Mouse (Mus musculus) spleen, adult 2 months (tissue): ENCODE measurements around the gene Sap18b.

Source experiments
- CTCF ChIP-seq: fragments of 200-500 bp; IDR thresholded peaks from 2 replicates; pipeline ENCODE4 v1.5.1; 2011; ENCODE audit warnings: mild to moderate bottlenecking, inconsistent platforms; ENCODE audit not compliant: insufficient read depth, insufficient read length, insufficient replicate concordance; ENCODE audit errors: extremely low read depth
- POLR2A ChIP-seq: fragments of 200-500 bp; IDR thresholded peaks from 2 replicates; pipeline ENCODE4 v1.6.1; 2011; ENCODE audit warnings: low read depth, low read length, inconsistent platforms

DNA sequence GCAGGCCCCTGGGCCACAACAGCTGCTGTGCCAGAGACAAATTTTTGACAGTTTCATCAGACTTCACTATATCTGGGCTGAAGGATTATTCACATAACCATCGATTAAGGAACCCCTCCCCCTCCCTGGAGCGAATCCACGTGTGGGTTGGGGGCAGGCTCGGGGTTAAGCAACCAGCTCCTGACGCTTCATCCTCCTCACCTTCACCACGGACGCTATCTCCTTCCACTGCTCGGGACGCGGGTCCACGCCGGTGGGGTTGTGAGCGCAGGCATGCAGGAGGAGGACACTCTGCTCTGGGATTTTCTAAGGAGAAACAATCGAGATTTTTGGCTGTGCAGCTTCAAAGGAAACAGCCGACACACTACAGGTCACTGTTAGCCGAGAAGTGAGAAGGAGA, 46.5 kb downstream of the Sap18b start:
- TF ChIP-seq CTCF, result no peak
- no peak for TF ChIP-seq POLR2A
